Mouse (Mus musculus) limb, embryonic 12.5 days (tissue): Measurements from ENCODE around the gene 2610008E11Rik. TPM values are rescaled to one million over a fixed set of nuclear protein-coding genes. Genes with fewer than 3 reads are reported as not detected.

Experiments used
- ATAC-seq: fragments of 200-750 bp; cut with Nextera tagmentation; 2 replicates; pipeline ENCODE4 v1.8.0; 2017; ENCODE audit warnings: low read depth, moderate TSS enrichment; ENCODE audit not compliant: insufficient number of reproducible peaks, insufficient read depth, low FRiP score, low TSS enrichment
- H3K27ac ChIP-seq: fragments of 300-500 bp; sonication (generic); 2 replicates; pipeline ENCODE4 v1.5.1; 2016; ENCODE audit warnings: mild to moderate bottlenecking, moderate library complexity
- H3K27me3 ChIP-seq: fragments of 300-500 bp; sonication (generic); 2 replicates; pipeline ENCODE4 v1.6.1; 2016; ENCODE audit warnings: mild to moderate bottlenecking, moderate library complexity
- H3K36me3 ChIP-seq: fragments of 300-500 bp; sonication (generic); 2 replicates; pipeline ENCODE4 v1.6.1; 2016; ENCODE audit warnings: mild to moderate bottlenecking, moderate library complexity
- H3K4me1 ChIP-seq: fragments of 300-500 bp; sonication (generic); replicated peaks from 2 replicates; pipeline ENCODE4 v1.6.1; 2016
- H3K4me2 ChIP-seq: fragments of 300-500 bp; sonication (generic); 2 replicates; pipeline ENCODE4 v1.6.1; 2016; ENCODE audit warnings: mild to moderate bottlenecking, moderate library complexity
- H3K4me3 ChIP-seq: fragments of 300-500 bp; sonication (generic); replicated peaks from 2 replicates; pipeline ENCODE4 v1.5.1; 2016; ENCODE audit warnings: mild to moderate bottlenecking
- H3K9ac ChIP-seq: fragments of 300-500 bp; sonication (generic); replicated peaks from 2 replicates; pipeline ENCODE4 v1.6.1; 2016; ENCODE audit warnings: mild to moderate bottlenecking, moderate library complexity
- H3K9me3 ChIP-seq: fragments of 300-500 bp; sonication (generic); 2 replicates; pipeline ENCODE4 v1.6.1; 2016; ENCODE audit warnings: mild to moderate bottlenecking, moderate library complexity
- WGBS: fragments of 180-500 bp; shearing (Covaris S2); methylation state at CpG from one replicate; pipeline ENCODE4 v1.1.7; 2016; 5-methylcytosine and 5-hydroxymethylcytosine counted together
- polyA plus RNA-seq: library from polyadenylated mRNA; unstranded; fragments of >200 nt; fragmentation: Nextera tagmentation; extraction: Ambion mirVana; gene quantifications from 2 replicates; pipeline ENCODE4 v1.2.1, GENCODE M21; 2016

The 2610008E11Rik gene
- 51.1 and 54.9 TPM in 2 replicates for polyA plus RNA-seq

DNA sequence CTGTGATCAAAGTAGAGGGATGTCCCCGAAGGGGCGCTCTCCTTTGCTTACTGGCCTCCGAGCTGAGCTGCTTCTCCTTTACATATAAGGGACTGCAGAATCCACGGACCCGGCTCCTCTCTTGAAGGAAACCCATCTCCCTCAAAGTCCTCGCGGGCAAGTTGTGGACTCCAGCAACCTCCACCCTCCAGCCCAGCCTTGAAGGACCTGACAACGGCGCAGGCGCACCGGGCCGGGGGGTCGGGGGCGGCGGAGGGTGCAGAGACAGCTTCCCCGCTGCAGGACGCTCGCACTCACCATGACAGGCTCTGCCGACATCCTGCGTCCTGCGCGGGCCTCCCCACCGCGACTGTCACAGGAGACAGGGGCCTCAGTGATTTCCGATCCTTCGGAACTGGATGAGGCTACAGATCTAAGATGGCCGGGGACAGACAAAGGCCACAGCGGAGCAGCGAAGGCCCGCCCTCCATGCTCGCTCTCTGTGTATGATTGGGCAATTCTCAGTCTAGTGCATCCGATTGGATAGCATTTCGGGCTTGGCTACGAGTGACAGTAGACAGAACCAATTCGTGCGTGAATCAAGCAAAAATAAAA lies at the start of gene 2610008E11Rik:
Gene 2610008E11Rik, minus strand, starts transcription at position 440 of the 594 bp plus-strand sequence.
- Histone ChIP-seq H3K9me3 (no peaks in the 10 kb centered on the region), H3K4me2 (peak within 1 kb of the TSS; percentile 82), H3K4me3 (peak within 1 kb of the TSS; percentile 80), H3K4me1 (peaks cover 23% of the 10 kb centered on the region), H3K27ac (peak within 1 kb of the TSS; percentile 96), H3K36me3 (peaks cover 26% of the 10 kb centered on the region), H3K9ac (peak within 1 kb of the TSS; percentile 97), H3K27me3 (no peaks in the 10 kb centered on the region)
- ATAC-seq: peak; percentile 100
- WGBS: under 1% methylated on average over 36 of the region's 36 CpGs

DNA sequence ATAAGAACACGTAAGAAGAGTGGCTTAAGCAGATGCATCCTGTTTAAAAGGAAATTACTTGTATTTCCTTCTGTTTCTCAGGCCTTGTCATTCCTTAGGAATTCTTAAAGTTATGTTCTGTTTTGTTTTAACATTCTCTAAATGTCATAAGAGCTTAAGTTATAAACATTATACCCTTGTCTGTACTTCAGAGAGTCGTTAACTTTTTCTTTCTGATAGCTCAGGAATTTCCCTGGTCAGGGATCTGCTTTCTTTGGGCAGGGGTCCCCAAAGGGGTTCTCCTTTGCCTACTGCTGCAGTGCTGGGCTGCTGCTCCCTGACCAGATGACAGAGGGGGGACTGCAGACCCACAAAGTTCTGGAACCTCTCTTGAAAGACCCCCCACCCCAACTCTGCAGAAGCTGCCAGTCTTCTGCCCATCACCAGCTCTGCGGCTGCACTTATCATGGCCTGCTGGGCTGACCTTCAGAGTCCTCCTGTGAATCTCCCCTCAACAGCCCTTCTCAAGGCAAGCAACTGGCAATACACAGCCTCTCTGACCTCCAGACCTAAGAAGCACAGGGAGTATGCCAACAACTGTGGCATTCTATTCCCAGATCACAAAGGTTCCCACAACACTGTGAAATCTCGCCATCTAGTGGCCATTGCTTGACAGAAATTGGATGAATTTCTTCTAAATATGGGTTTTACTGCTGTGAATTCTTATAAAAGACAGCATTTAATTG lies 18.9 kb upstream of the 2610008E11Rik start:
- Histone ChIP-seq H3K9me3 (no peaks in the 10 kb centered on the region), H3K36me3 (no peaks in the 10 kb centered on the region), H3K4me3 (no peak overlapping the region), H3K4me2 (no peak overlapping the region), H3K27me3 (no peaks in the 10 kb centered on the region), H3K4me1 (no peaks in the 10 kb centered on the region), H3K9ac (no peak overlapping the region), H3K27ac (0 out of 2 replicates have a peak overlapping the region, but pooled peaks have one; percentile 50)
- peak; percentile 68 for ATAC-seq
- 40% methylated on average over 4 of the region's 4 CpGs for WGBS

DNA sequence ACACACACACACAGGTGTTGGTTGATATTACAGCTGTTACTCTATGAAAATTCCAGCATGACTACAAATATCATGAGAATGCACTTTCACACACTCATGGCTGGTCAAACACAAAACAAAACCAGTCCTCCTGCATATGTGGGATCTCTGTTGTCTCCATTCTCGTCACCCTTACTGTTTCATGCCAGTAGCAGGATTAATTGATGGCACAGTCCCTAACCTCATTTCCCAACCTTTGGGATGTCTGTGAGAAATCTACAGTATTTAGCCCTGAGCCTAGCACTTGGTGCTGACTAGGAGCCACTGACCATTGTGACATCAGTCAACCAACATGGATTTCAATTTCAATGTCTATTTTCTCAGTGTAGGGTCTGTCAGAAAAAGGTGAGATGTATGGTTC lies 17.7 kb upstream of the 2610008E11Rik start:
- no peaks in the 10 kb centered on the region for H3K4me1 ChIP-seq
- H3K27ac ChIP-seq: no peak overlapping the region
- no peak overlapping the region for H3K4me3 ChIP-seq
- no peak overlapping the region for H3K4me2 ChIP-seq
- no peaks in the 10 kb centered on the region for H3K36me3 ChIP-seq
- no peaks in the 10 kb centered on the region for H3K27me3 ChIP-seq
- no peak for ATAC-seq
- no peak overlapping the region for H3K9ac ChIP-seq
- WGBS: 79% methylated on average over 1 of the region's 1 CpGs
- H3K9me3 ChIP-seq: no peaks in the 10 kb centered on the region

DNA sequence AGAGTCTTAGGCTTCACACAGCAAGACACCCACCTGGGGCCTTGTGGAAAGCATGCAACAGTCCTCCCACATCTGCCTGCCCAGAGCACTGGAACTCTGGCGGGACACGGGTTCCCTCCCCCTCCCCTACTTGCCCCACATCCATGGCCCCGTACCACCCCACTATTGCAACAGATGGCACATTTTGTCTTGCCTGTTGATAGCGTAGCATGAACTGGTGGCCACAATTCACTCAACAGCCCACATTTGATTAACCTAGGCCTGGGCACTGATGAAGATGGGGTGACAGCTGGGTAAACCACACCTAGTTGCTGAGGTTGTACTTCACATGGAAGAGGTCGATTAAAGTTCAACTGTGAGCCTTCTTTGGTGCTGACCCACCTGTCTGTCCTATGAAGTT lies 13.1 kb upstream of the 2610008E11Rik start:
- no peak for ATAC-seq
- no peak overlapping the region for H3K9ac ChIP-seq
- H3K4me1 ChIP-seq: peaks cover 7% of the 10 kb centered on the region
- H3K4me2 ChIP-seq: no peak overlapping the region
- no peak overlapping the region for H3K27ac ChIP-seq
- H3K4me3 ChIP-seq: no peak overlapping the region
- no peaks in the 10 kb centered on the region for H3K9me3 ChIP-seq
- H3K27me3 ChIP-seq: no peaks in the 10 kb centered on the region
- WGBS: 87% methylated on average over 5 of the region's 5 CpGs
- no peaks in the 10 kb centered on the region for H3K36me3 ChIP-seq

DNA sequence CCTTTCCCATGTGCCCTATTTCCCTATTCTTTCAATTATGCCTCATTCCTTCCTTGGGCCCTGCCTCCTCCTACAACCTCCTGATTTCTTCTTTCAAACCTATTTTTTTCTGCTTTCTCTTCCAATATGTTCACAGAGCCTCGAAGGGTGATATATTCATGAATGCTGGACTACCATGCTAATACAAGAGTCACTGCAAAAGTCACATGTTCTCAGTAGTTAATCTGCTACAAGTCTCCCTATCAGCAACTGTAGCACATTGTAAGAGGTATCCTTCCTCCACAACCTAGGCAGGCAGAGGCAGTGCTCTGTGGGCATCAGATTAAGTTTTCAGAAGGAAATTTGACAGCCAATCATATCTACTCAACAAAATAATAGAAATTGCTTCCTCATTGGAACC lies 11.8 kb upstream of the 2610008E11Rik start:
- no peak overlapping the region for H3K4me3 ChIP-seq
- no peak for ATAC-seq
- H3K4me1 ChIP-seq: peaks cover 7% of the 10 kb centered on the region

DNA sequence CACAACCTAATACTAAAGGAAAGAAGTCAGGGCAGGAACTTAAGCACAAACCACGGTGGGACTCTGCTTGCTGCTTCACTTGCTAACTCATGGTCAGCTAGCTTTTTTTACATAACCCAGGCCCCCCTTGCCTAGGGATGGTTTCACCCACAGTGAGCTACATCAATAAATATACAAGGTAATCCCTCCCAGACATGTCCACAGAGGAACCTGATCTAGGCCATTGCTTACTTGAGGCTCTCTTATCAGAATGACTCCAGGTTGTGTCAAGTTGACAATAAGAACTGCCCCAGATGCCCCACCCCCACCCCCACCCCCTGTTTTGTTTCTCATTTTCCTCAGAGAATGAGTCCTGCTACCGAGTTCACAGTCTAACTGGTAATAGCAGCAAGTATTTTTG lies 10.1 kb upstream of the 2610008E11Rik start:
- Histone ChIP-seq H3K27me3 (no peaks in the 10 kb centered on the region), H3K4me2 (no peak overlapping the region), H3K4me1 (peaks cover 7% of the 10 kb centered on the region), H3K36me3 (no peaks in the 10 kb centered on the region), H3K9me3 (no peaks in the 10 kb centered on the region), H3K9ac (no peak overlapping the region), H3K27ac (no peak overlapping the region), H3K4me3 (no peak overlapping the region)
- no peak for ATAC-seq
- 64% methylated on average over 2 of the region's 2 CpGs for WGBS

More for the DNA sequence above, 11.8 kb upstream of the 2610008E11Rik start:
- H3K9ac ChIP-seq: no peak overlapping the region
- 86% methylated on average over 1 of the region's 1 CpGs for WGBS
- H3K9me3 ChIP-seq: no peaks in the 10 kb centered on the region
- no peak overlapping the region for H3K4me2 ChIP-seq
- H3K27ac ChIP-seq: no peak overlapping the region
- no peaks in the 10 kb centered on the region for H3K27me3 ChIP-seq
- H3K36me3 ChIP-seq: no peaks in the 10 kb centered on the region

DNA sequence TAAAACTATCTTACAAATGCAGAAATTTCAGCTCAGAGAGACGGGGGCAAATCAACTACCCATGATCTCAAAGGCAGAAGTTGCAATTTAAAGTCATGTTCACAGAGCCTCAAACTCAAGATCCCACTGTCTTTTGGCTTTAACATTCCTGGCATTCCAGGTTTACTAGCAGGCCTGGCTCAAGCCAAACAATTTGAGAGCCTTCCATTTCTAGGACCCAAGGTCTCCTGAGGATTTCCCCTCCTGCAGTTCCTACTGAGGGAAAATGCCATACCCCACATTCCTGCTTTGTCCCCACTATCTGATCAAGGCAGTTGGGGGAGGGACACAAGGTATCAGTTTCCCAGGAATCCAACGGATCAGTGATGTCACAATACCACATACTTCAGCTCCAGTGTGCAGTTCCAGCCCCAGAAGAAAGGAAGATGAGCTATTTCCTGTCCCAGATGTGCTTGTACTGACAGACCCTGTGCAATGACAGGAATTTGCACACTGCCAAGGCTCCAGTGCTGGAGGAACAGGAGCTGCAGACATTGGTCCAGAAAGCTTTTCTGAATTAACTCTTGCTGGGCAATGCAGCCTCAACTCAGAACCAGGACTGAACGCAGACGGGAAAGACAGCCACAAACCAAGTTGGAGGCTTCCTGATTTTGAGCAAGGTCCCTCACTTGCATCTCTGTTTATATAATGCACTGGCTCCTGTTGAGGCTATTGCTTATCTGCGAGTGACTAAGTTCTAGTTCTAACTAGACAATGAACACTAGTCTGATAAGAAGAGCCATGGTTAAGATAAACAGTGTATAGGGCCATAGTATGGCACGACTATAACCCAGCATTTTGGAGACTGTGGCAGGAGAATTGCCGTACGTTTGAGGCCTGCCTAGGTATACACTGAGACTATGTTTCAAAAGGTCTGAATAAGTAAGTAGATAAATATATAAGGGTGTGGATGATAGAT lies 9.2 kb upstream of the 2610008E11Rik start:
- no peak overlapping the region for H3K4me3 ChIP-seq
- no peaks in the 10 kb centered on the region for H3K27me3 ChIP-seq
- H3K9me3 ChIP-seq: no peaks in the 10 kb centered on the region
- H3K36me3 ChIP-seq: no peaks in the 10 kb centered on the region
- 64% methylated on average over 8 of the region's 8 CpGs for WGBS
- no peak overlapping the region for H3K4me2 ChIP-seq
- 0 out of 2 replicates have a peak overlapping the region, but pooled peaks have one; percentile 23 for H3K27ac ChIP-seq
- H3K9ac ChIP-seq: no peak overlapping the region
- ATAC-seq: no peak; the same call in 1 of the 2 replicates
- H3K4me1 ChIP-seq: peaks cover 7% of the 10 kb centered on the region

DNA sequence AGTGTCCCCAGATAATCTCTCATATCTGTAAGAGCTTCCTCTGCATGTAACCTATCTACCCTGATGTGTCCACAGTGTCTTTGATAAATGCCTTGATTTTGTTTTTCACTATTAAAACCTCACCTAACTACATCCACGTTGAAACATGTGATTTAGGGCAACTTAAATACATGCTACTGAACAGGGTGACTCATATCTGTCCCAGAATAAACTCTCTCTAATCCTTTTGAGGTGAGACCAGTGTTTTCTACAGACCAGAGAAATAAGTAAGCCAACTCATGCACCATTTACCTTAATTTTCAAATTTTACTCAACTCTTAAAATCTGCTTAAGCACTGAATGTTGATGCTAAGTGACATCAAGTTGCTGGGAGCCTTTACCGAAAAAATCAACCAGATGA lies 694 bp downstream of the 2610008E11Rik start:
- no peaks in the 10 kb centered on the region for H3K27me3 ChIP-seq
- no peak for ATAC-seq
- H3K9me3 ChIP-seq: no peaks in the 10 kb centered on the region
- WGBS: 16% methylated on average over 2 of the region's 2 CpGs
- peak overlapping the region; percentile 97 for H3K9ac ChIP-seq
- H3K4me1 ChIP-seq: peaks cover 23% of the 10 kb centered on the region
- peak overlapping the region; percentile 96 for H3K27ac ChIP-seq
- peak overlapping the region; percentile 82 for H3K4me2 ChIP-seq
- H3K36me3 ChIP-seq: peaks cover 31% of the 10 kb centered on the region
- H3K4me3 ChIP-seq: peak overlapping the region; percentile 80

DNA sequence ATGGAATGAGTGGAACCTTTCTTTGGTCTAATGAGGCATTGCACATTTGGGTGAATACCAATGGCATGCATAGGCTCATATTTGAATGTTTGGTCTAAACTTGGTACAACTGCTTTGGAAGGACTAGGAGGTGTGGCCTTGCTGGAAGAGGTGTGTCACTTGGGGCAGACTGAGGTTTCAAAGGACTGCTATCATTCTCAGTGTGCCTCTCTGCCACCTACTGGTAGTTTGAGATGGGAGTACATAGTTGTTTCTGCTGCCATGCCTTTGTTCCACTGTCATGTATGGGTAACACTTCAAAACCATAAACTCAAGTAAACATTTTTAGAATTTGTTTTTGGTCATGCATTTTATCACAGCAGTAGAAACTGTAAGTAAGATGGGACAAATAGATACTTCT lies 5.7 kb downstream of the 2610008E11Rik start:
- Histone ChIP-seq H3K4me3 (no peak overlapping the region), H3K27ac (no peak overlapping the region)
- no peak for ATAC-seq

DNA sequence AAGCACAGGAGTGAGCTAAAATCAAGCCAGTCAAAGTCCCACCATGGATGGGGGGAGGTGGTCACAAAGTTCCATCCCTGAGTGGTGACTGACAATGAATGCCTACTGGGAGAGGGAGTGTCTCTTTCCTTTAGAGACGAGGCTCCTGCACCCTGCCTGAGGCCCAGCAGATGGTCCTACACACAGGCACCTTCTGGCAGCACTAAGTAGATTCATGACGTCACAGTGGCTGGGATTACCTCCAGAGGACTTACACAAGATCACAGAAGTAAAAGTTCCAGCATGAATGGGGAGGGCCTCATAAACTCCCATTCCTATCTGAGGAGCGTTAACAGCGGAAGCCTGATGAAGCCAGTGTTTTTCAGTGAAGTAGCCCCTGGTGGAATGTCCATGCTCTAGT lies 8.4 kb downstream of the 2610008E11Rik start:
- Histone ChIP-seq H3K9ac (no peak overlapping the region), H3K36me3 (peaks cover 75% of the 10 kb centered on the region), H3K4me2 (no peak overlapping the region), H3K4me1 (no peaks in the 10 kb centered on the region), H3K27ac (no peak overlapping the region), H3K27me3 (no peaks in the 10 kb centered on the region), H3K4me3 (no peak overlapping the region), H3K9me3 (peaks cover 13% of the 10 kb centered on the region)
- 84% methylated on average over 4 of the region's 4 CpGs for WGBS
- no peak for ATAC-seq

More for the DNA sequence above, 5.7 kb downstream of the 2610008E11Rik start:
- Histone ChIP-seq H3K4me2 (no peak overlapping the region), H3K36me3 (peaks cover 80% of the 10 kb centered on the region), H3K4me1 (peaks cover 23% of the 10 kb centered on the region), H3K9me3 (peaks cover 9% of the 10 kb centered on the region), H3K9ac (no peak overlapping the region), H3K27me3 (no peaks in the 10 kb centered on the region)

DNA sequence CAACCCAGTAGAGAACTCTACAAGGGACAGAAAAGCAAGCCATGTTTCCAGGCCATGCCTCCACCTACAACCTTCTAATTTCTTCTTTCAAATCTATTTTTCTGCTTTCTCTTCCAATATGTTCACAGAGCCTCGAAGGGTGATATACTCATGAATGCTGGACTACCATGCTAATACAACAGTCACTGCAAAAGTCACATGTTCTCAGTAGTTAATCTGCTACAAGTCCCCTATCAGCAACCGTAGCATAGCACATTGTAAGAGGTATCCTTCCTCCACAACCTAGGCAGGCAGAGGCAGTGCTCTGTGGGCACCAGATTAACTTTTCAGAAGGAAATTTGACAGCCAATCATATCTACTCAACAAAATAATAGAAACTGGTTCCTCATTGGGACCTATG lies 10.8 kb downstream of the 2610008E11Rik start:
- H3K4me2 ChIP-seq: no peak overlapping the region
- peaks cover 13% of the 10 kb centered on the region for H3K9me3 ChIP-seq
- no peak overlapping the region for H3K27ac ChIP-seq
- H3K4me3 ChIP-seq: no peak overlapping the region
- ATAC-seq: no peak
- H3K4me1 ChIP-seq: no peaks in the 10 kb centered on the region
- 94% methylated on average over 2 of the region's 2 CpGs for WGBS
- H3K36me3 ChIP-seq: peaks cover 52% of the 10 kb centered on the region
- H3K27me3 ChIP-seq: no peaks in the 10 kb centered on the region
- H3K9ac ChIP-seq: no peak overlapping the region
